8 mouse cellular contexts compared by ENCODE assay signal in genomic region chr14:59441472-59441805, GRCm38 (mm10). TPM values are rescaled to one million over a fixed set of nuclear protein-coding genes. Genes with fewer than 3 reads are reported as not detected.
DNase-seq lines count a peak whose midpoint lies in the region; ATAC-seq lines count a peak whose summit lies in the region.

No protein-coding gene starts in this region.

- peak overlapping the region; percentile 76 for H3K9ac ChIP-seq in kidney, embryonic 15.5 days
- peak overlapping the region; percentile 83 for H3K9ac ChIP-seq in intestine, embryonic 15.5 days

- WGBS in kidney, embryonic 15.5 days = 12% methylated on average over 6 of the region's 6 CpGs
- 6% methylated on average over 6 of the region's 6 CpGs for WGBS in intestine, embryonic 15.5 days

- H3K27ac ChIP-seq in kidney, embryonic 15.5 days = peak overlapping the region; percentile 91
- peak overlapping the region; percentile 79 for H3K27ac ChIP-seq in brown adipose tissue, adult 24 weeks (replicated peaks; ENCODE audit: low read depth, low read length)
- peak overlapping the region; percentile 90 for H3K27ac ChIP-seq in intestine, embryonic 15.5 days

- H3K4me3 ChIP-seq in kidney, embryonic 15.5 days (replicated peaks) = peak overlapping the region; percentile 85
- peak overlapping the region; percentile 95 for H3K4me3 ChIP-seq in brown adipose tissue, adult 24 weeks (ENCODE audit: insufficient read depth, low read depth, low read length)
- H3K4me3 ChIP-seq in intestine, embryonic 15.5 days (replicated peaks) = peak overlapping the region; percentile 89

- H3K4me1 ChIP-seq in kidney, embryonic 15.5 days = peaks cover 9% of the 10 kb centered on the region
- peaks cover 2% of the 10 kb centered on the region; the same call in 1 of the 2 replicates for H3K4me1 ChIP-seq in brown adipose tissue, adult 24 weeks (ENCODE audit: control insufficient read depth, insufficient read depth, insufficient read length, low read length)
- H3K4me1 ChIP-seq in intestine, embryonic 15.5 days (replicated peaks) = 0 out of 2 replicates have a peak, but pooled peaks cover 3% of the 10 kb centered on the region

- ATAC-seq in kidney, embryonic 15.5 days (replicated peaks; ENCODE audit: low FRiP score) = no peak
- peak; percentile 31; the same call in 1 of the 2 replicates for ATAC-seq in intestine, embryonic 15.5 days

- H3K4me2 ChIP-seq in kidney, embryonic 15.5 days = peak overlapping the region; percentile 75
- H3K4me2 ChIP-seq in intestine, embryonic 15.5 days (replicated peaks) = peak overlapping the region; percentile 81

- no peak for DNase-seq in kidney, adult 8-10 months
- peak; percentile 65 for DNase-seq in naive thymus-derived CD4-positive, alpha-beta T cell, adult 2 months (ENCODE audit: low read depth)
- no peak for DNase-seq in cerebellum, adult 9-11 months
- DNase-seq in spleen, adult 12 weeks (ENCODE audit: low spot score) = no peak
- no peak for DNase-seq in gastrocnemius, postnatal 10 days

- no peaks in the 10 kb centered on the region for H3K27me3 ChIP-seq in kidney, embryonic 15.5 days
- H3K27me3 ChIP-seq in intestine, embryonic 15.5 days (replicated peaks) = no peaks in the 10 kb centered on the region

- H3K9me3 ChIP-seq in kidney, embryonic 15.5 days (replicated peaks) = no peaks in the 10 kb centered on the region
- H3K9me3 ChIP-seq in intestine, embryonic 15.5 days = no peaks in the 10 kb centered on the region

- H3K36me3 ChIP-seq in kidney, embryonic 15.5 days = 0 out of 2 replicates have a peak, but pooled peaks cover 4% of the 10 kb centered on the region
- no peaks in the 10 kb centered on the region for H3K36me3 ChIP-seq in intestine, embryonic 15.5 days

RNA-seq across cellular contexts. Expression of gene Cab39l, which starts 0.7 kb away (rescaled TPM):
- polyA plus RNA-seq in kidney, embryonic 15.5 days (2015; fragmentation: Nextera tagmentation; extraction: Ambion mirVana) = 41.1 and 42.3 TPM in 2 replicates
- polyA plus RNA-seq in brown adipose tissue, adult 24 weeks (2012; ENCODE audit: insufficient read depth, insufficient read length, missing spikeins) = 33.1 and 44.4 TPM in 2 replicates
- 35.6 and 40.0 TPM in 2 replicates for polyA plus RNA-seq in intestine, embryonic 15.5 days (2015; fragmentation: Nextera tagmentation; extraction: Ambion mirVana)
- total RNA-seq in gastrocnemius, postnatal 10 days (2021) = 10 to 100 TPM; 14.0 to 16.6 TPM

RNA-seq across cellular contexts. Expression of gene Setdb2, which starts 0.8 kb away (rescaled TPM):
- polyA plus RNA-seq in kidney, embryonic 15.5 days (2015; fragmentation: Nextera tagmentation; extraction: Ambion mirVana) = 9.8 and 10.4 TPM in 2 replicates
- 4.3 and 5.6 TPM in 2 replicates for polyA plus RNA-seq in brown adipose tissue, adult 24 weeks (2012; ENCODE audit: insufficient read depth, insufficient read length, missing spikeins)
- polyA plus RNA-seq in intestine, embryonic 15.5 days (2015; fragmentation: Nextera tagmentation; extraction: Ambion mirVana) = 8.4 and 9.6 TPM in 2 replicates
- total RNA-seq in gastrocnemius, postnatal 10 days (2021) = 1 to 10 TPM; 5.5 to 6.8 TPM

RNA-seq across cellular contexts. Expression of gene Phf11c, which starts 46.3 kb away (rescaled TPM):
- 0.53 and 0.63 TPM in 2 replicates for polyA plus RNA-seq in kidney, embryonic 15.5 days (2015; fragmentation: Nextera tagmentation; extraction: Ambion mirVana)
- not detected in 2 replicates for polyA plus RNA-seq in brown adipose tissue, adult 24 weeks (2012; ENCODE audit: insufficient read depth, insufficient read length, missing spikeins)
- 0.40 and 0.44 TPM in 2 replicates for polyA plus RNA-seq in intestine, embryonic 15.5 days (2015; fragmentation: Nextera tagmentation; extraction: Ambion mirVana)
- total RNA-seq in gastrocnemius, postnatal 10 days (2021) = under 1 TPM; 0.42 to 0.52 TPM
